Mouse (Mus musculus) erythroblast, embryonic 14.5 days (primary cell): Measurements from ENCODE around the gene Fat3.

Experiments
- GATA1 ChIP-seq: IDR thresholded peaks from 2 replicates; pipeline ENCODE4 v1.6.1; 2012; ENCODE audit warnings: low read length, inconsistent platforms, mixed read lengths
- TAL1 ChIP-seq: IDR thresholded peaks from 3 replicates; pipeline ENCODE4 v1.6.1; 2012; ENCODE audit warnings: low read length, inconsistent platforms, mixed read lengths

DNA sequence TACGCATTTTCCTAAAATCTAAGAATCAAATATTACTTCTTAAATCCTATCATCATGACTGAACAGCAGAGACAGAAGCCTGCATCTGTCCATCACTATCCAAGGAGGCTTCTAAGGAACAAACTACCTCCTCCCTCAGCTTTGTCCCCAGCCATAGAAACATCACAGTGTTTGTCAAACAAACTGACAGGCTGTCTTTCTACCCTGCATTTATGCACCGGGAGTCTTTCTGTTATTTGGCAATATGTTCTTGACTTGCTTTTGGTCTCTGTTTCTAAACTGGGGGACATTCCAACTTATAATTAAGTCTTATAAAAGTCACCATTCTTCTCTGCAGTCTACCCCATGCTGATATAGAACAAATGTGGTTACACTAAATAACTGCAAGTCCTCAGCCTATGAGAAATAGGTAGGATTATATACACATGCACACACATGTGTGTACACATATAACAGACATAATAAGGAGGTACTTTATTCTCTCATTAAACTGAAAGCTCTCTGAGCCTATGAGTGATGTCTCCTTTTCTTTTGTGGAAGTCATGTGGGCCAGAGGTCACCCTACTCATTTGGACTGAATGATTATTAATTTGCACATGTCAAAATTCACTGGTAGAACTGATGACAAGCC, 244.4 kb downstream of the Fat3 start:
- TF ChIP-seq GATA1: no peak
- no peak for TF ChIP-seq TAL1
